Mouse (Mus musculus): ENCODE data around the gene Sergef.

GRCm38 (mm10) chr7:46513562-46513961 is 126.0 kb downstream of the Sergef start:
- no peak for TF ChIP-seq CTCF (IDR thresholded peaks at IDR 0.05; ENCODE audit: low read depth, low read length)
- TF ChIP-seq POLR2A (IDR thresholded peaks at IDR 0.05; ENCODE audit: extremely low read depth, insufficient read depth, low read length): no peak

Data from liver, adult 2 months (tissue).